ENCODE assay signal across 17 mouse cellular contexts in genomic region chr2:110036665-110037064, GRCm38 (mm10). TPM values are rescaled to one million over a fixed set of nuclear protein-coding genes. Genes with fewer than 3 reads are reported as not detected.
DNase-seq lines count a peak whose midpoint lies in the region; ATAC-seq lines count a peak whose summit lies in the region.
"Had no signal": no experiment of that assay in that cellular context is flagged by ENCODE, and none has a peak within 500 bp of the region (broad histone marks: within the 10 kb centered on the region; RNA-seq: fewer than 3 reads in every experiment).

No protein-coding gene starts in this region.

- intact Hi-C loops in heart, postnatal 14 days (cut with DNase I) = no loop called here

- peaks cover 29% of the 10 kb centered on the region for H3K4me1 ChIP-seq in heart, embryonic 13.5 days
- peaks cover 23% of the 10 kb centered on the region for H3K4me1 ChIP-seq in limb, embryonic 12.5 days (replicated peaks)
- peaks cover 10% of the 10 kb centered on the region; the same call in 1 of the 2 replicates for H3K4me1 ChIP-seq in limb, embryonic 10.5 days
- peaks cover 15% of the 10 kb centered on the region for H3K4me1 ChIP-seq in intestine, embryonic 14.5 days (replicated peaks; ENCODE audit: control insufficient read depth, insufficient read depth, low read length)
- H3K4me1 ChIP-seq in limb, embryonic 15.5 days = peaks cover 12% of the 10 kb centered on the region
- H3K4me1 ChIP-seq: midbrain, embryonic 15.5 days had no signal

- H3K9ac ChIP-seq in heart, embryonic 13.5 days = peak overlapping the region; percentile 59
- H3K9ac ChIP-seq in limb, embryonic 12.5 days (replicated peaks) = no peak overlapping the region
- no peak overlapping the region for H3K9ac ChIP-seq in intestine, embryonic 14.5 days (ENCODE audit: low read length)
- no peak overlapping the region for H3K9ac ChIP-seq in limb, embryonic 15.5 days
- H3K9ac ChIP-seq: hindbrain, embryonic 15.5 days; midbrain, embryonic 15.5 days had no signal

- H3K27me3 ChIP-seq in heart, embryonic 13.5 days (replicated peaks) = no peaks in the 10 kb centered on the region
- H3K27me3 ChIP-seq in limb, embryonic 12.5 days = no peaks in the 10 kb centered on the region
- no peaks in the 10 kb centered on the region for H3K27me3 ChIP-seq in limb, embryonic 10.5 days (ENCODE audit: low read depth, poor library complexity, severe bottlenecking)
- no peaks in the 10 kb centered on the region for H3K27me3 ChIP-seq in intestine, embryonic 14.5 days (replicated peaks; ENCODE audit: control insufficient read depth, insufficient read depth, low read length)
- no peaks in the 10 kb centered on the region for H3K27me3 ChIP-seq in limb, embryonic 15.5 days
- H3K27me3 ChIP-seq: hindbrain, embryonic 15.5 days; midbrain, embryonic 15.5 days had no signal

- ATAC-seq in heart, embryonic 13.5 days (ENCODE audit: extremely low read depth, insufficient number of reproducible peaks, low FRiP score, low TSS enrichment) = no peak
- ATAC-seq in limb, embryonic 12.5 days (ENCODE audit: insufficient number of reproducible peaks, insufficient read depth, low FRiP score, low TSS enrichment, low read depth) = no peak
- no peak for ATAC-seq in intestine, embryonic 14.5 days (replicated peaks; ENCODE audit: low FRiP score, low TSS enrichment, low read depth)
- no peak for ATAC-seq in limb, embryonic 15.5 days (ENCODE audit: insufficient number of reproducible peaks, low FRiP score, low TSS enrichment, low read depth)
- no peak for ATAC-seq in cerebellum, adult (ENCODE audit: insufficient number of reproducible peaks, low FRiP score, low TSS enrichment)
- ATAC-seq: forebrain, embryonic 16.5 days; midbrain, embryonic 15.5 days had no signal

- DNase-seq in heart, postnatal 14 days = no peak
- no peak for DNase-seq in limb, embryonic 10.5 days (ENCODE audit: low spot score)
- DNase-seq in intestine, embryonic 14.5 days (ENCODE audit: low spot score) = no peak
- DNase-seq: adrenal gland, adult 8-10 months; B cell, adult 2 months; cerebellum, adult 11-12 months; cerebellum, postnatal 25 days; kidney, adult 8-10 months; retina, postnatal 1 day; thymus, adult 2 months had no signal

- 48% methylated on average over 4 of the region's 4 CpGs for WGBS in heart, embryonic 13.5 days
- 69% methylated on average over 4 of the region's 4 CpGs for WGBS in limb, embryonic 12.5 days
- WGBS in limb, embryonic 10.5 days = 81% methylated on average over 4 of the region's 4 CpGs
- 26% methylated on average over 4 of the region's 4 CpGs for WGBS in intestine, embryonic 14.5 days
- WGBS in limb, embryonic 15.5 days = 58% methylated on average over 4 of the region's 4 CpGs

- H3K4me3 ChIP-seq in heart, embryonic 13.5 days = no peak overlapping the region
- H3K4me3 ChIP-seq in limb, embryonic 12.5 days (replicated peaks) = no peak overlapping the region
- H3K4me3 ChIP-seq in limb, embryonic 10.5 days = no peak overlapping the region
- no peak overlapping the region for H3K4me3 ChIP-seq in intestine, embryonic 14.5 days (ENCODE audit: low read depth, low read length)
- H3K4me3 ChIP-seq in limb, embryonic 15.5 days = no peak overlapping the region
- H3K4me3 ChIP-seq: hindbrain, embryonic 15.5 days; midbrain, embryonic 15.5 days had no signal

- peak overlapping the region; percentile 45 for H3K4me2 ChIP-seq in heart, embryonic 13.5 days
- no peak overlapping the region for H3K4me2 ChIP-seq in limb, embryonic 12.5 days
- no peak overlapping the region for H3K4me2 ChIP-seq in intestine, embryonic 14.5 days (ENCODE audit: low read length)
- H3K4me2 ChIP-seq in limb, embryonic 15.5 days = no peak overlapping the region
- H3K4me2 ChIP-seq: hindbrain, embryonic 15.5 days; midbrain, embryonic 15.5 days had no signal

- peak overlapping the region; percentile 81 for H3K27ac ChIP-seq in heart, embryonic 13.5 days (replicated peaks)
- peak overlapping the region; percentile 45; the same call in 1 of the 2 replicates for H3K27ac ChIP-seq in limb, embryonic 12.5 days
- H3K27ac ChIP-seq in limb, embryonic 10.5 days = no peak overlapping the region
- H3K27ac ChIP-seq in intestine, embryonic 14.5 days (ENCODE audit: low read depth) = peak overlapping the region; percentile 57; the same call in 1 of the 2 replicates
- H3K27ac ChIP-seq in limb, embryonic 15.5 days = peak overlapping the region; percentile 34
- H3K27ac ChIP-seq: hindbrain, embryonic 15.5 days; midbrain, embryonic 15.5 days had no signal

- H3K9me3 ChIP-seq in heart, embryonic 13.5 days = no peaks in the 10 kb centered on the region
- no peaks in the 10 kb centered on the region for H3K9me3 ChIP-seq in limb, embryonic 12.5 days
- H3K9me3 ChIP-seq in limb, embryonic 10.5 days (replicated peaks) = no peaks in the 10 kb centered on the region
- H3K9me3 ChIP-seq in intestine, embryonic 14.5 days (ENCODE audit: control insufficient read depth, low read length) = no peaks in the 10 kb centered on the region
- H3K9me3 ChIP-seq in limb, embryonic 15.5 days = no peaks in the 10 kb centered on the region
- H3K9me3 ChIP-seq: hindbrain, embryonic 15.5 days; midbrain, embryonic 15.5 days had no signal

- H3K36me3 ChIP-seq in heart, embryonic 13.5 days = peaks cover 27% of the 10 kb centered on the region
- peaks cover 26% of the 10 kb centered on the region for H3K36me3 ChIP-seq in limb, embryonic 12.5 days
- peaks cover 43% of the 10 kb centered on the region for H3K36me3 ChIP-seq in limb, embryonic 10.5 days
- peaks cover 29% of the 10 kb centered on the region for H3K36me3 ChIP-seq in intestine, embryonic 14.5 days (ENCODE audit: control insufficient read depth, insufficient read depth, low read length)
- H3K36me3 ChIP-seq in limb, embryonic 15.5 days = 0 out of 2 replicates have a peak, but pooled peaks cover 11% of the 10 kb centered on the region

RNA-seq across cellular contexts. Expression of gene Ccdc34, which starts 19.0 kb away (rescaled TPM):
- 25.2 and 27.2 TPM in 2 replicates for polyA plus RNA-seq in heart, embryonic 13.5 days (2015; fragmentation: Nextera tagmentation; extraction: Ambion mirVana)
- total RNA-seq in heart, postnatal 14 days (2021) = 1 to 10 TPM; 7.3 to 9.2 TPM
- 61.0 and 61.4 TPM in 2 replicates for polyA plus RNA-seq in limb, embryonic 12.5 days (2016; fragmentation: Nextera tagmentation; extraction: Ambion mirVana)
- polyA plus RNA-seq in limb, embryonic 10.5 days (2016; fragmentation: Nextera tagmentation; extraction: Ambion mirVana) = 49.3 and 57.2 TPM in 2 replicates
- 54.7 and 58.7 TPM in 2 replicates for polyA plus RNA-seq in intestine, embryonic 14.5 days (2014; fragmentation: Nextera tagmentation; extraction: Ambion mirVana)
- polyA plus RNA-seq in limb, embryonic 15.5 days (2015; fragmentation: Nextera tagmentation; extraction: Ambion mirVana) = 35.5 and 38.5 TPM in 2 replicates
